Mouse (Mus musculus): ENCODE measurements at regions not wholly inside any gene's neighbourhood (a gene's known extent, or its start where the extent isn't known, plus 50 kb on each side); places are given as distances from the start of the nearest gene placed in this dataset.
A peak's percentile ranks its signal among the peaks of the same experiment; 100 is the strongest.

DNA sequence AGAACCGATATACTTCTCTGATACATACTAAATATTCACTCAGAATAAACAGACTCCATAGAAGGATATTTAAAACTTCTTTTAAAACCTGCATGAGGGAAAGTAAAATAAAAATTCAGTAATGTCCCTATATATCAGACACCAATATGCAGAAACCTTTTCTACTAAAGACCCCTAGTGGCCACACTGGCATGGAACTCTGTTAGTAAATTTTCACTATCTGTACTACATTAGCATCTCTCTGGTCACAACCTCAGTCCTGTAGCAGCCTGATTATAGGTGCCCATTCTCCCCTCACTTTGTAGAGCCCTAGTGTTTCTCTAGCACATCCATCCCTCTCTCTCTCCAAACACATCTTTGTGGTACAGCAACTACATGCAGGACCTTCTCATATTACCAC lies 970.3 kb downstream of the Cdh11 start:
- no peak for ATAC-seq
- Histone ChIP-seq H3K4me2 (ENCODE audit: low read length) (no peak overlapping the region), H3K4me1 (replicated peaks; ENCODE audit: control insufficient read depth, insufficient read depth, low read length) (no peaks in the 10 kb centered on the region), H3K27ac (ENCODE audit: low read length) (no peak overlapping the region), H3K9ac (replicated peaks; ENCODE audit: low read depth, low read length) (no peak overlapping the region), H3K36me3 (ENCODE audit: control insufficient read depth, insufficient read depth) (no peaks in the 10 kb centered on the region), H3K27me3 (replicated peaks; ENCODE audit: control insufficient read depth, insufficient read depth, low read length) (no peaks in the 10 kb centered on the region), H3K4me3 (replicated peaks; ENCODE audit: low read length) (no peak overlapping the region), H3K9me3 (ENCODE audit: control insufficient read depth, low read length) (no peaks in the 10 kb centered on the region)
- 98% methylated on average over 1 of the region's 1 CpGs for WGBS

DNA sequence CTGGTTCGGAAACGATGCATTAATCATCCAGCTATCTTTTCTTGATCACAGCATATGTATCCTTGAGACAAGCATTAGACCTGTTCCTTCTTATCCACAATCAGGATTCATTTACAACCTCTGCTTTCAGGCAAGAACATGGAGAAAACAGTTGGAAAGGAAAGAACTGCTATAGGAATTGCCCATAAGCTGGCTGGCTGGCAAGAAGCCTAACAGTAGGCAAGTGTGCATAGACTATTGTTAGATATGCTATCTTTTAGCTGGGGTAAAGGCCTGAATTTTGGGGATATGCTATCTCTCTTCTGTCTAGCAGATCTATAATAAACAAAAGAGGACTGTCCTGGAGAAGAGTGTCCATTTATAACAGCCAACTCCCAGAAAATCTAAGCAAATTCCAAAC lies 981.9 kb downstream of the Cdh11 start:
- Histone ChIP-seq H3K4me3 (replicated peaks; ENCODE audit: low read length) (no peak overlapping the region), H3K4me1 (replicated peaks; ENCODE audit: control insufficient read depth, insufficient read depth, low read length) (no peaks in the 10 kb centered on the region), H3K27me3 (replicated peaks; ENCODE audit: control insufficient read depth, insufficient read depth, low read length) (no peaks in the 10 kb centered on the region), H3K9ac (replicated peaks; ENCODE audit: low read depth, low read length) (no peak overlapping the region), H3K36me3 (ENCODE audit: control insufficient read depth, insufficient read depth) (no peaks in the 10 kb centered on the region), H3K27ac (ENCODE audit: low read length) (no peak overlapping the region), H3K4me2 (ENCODE audit: low read length) (no peak overlapping the region), H3K9me3 (ENCODE audit: control insufficient read depth, low read length) (no peaks in the 10 kb centered on the region)
- no peak for ATAC-seq
- 79% methylated on average over 2 of the region's 2 CpGs for WGBS

DNA sequence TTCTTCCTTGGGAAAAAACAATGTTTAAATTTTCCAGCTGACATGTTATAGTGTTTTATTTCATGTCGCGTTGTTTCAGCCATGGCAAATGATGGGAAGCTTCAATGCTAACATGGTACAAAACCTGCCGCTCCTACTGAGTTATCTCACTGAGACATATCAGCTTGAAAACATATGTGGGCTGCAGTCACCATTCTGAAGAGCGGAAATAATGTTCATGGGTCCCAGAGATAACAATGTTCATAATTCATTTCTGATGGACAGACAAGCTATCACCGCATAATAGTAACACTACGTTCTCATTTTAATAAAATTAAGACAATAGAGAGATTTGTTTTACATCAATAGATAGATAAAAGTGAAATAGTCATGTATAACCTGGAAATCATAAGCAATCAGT lies 983.3 kb downstream of the Cdh11 start:
- Histone ChIP-seq H3K36me3 (ENCODE audit: control insufficient read depth, insufficient read depth) (no peaks in the 10 kb centered on the region), H3K9me3 (ENCODE audit: control insufficient read depth, low read length) (no peaks in the 10 kb centered on the region), H3K27ac (ENCODE audit: low read length) (no peak overlapping the region), H3K9ac (replicated peaks; ENCODE audit: low read depth, low read length) (no peak overlapping the region), H3K4me1 (replicated peaks; ENCODE audit: control insufficient read depth, insufficient read depth, low read length) (no peaks in the 10 kb centered on the region), H3K27me3 (replicated peaks; ENCODE audit: control insufficient read depth, insufficient read depth, low read length) (no peaks in the 10 kb centered on the region), H3K4me2 (ENCODE audit: low read length) (no peak overlapping the region), H3K4me3 (replicated peaks; ENCODE audit: low read length) (no peak overlapping the region)
- 94% methylated on average over 6 of the region's 6 CpGs for WGBS
- ATAC-seq = no peak

DNA sequence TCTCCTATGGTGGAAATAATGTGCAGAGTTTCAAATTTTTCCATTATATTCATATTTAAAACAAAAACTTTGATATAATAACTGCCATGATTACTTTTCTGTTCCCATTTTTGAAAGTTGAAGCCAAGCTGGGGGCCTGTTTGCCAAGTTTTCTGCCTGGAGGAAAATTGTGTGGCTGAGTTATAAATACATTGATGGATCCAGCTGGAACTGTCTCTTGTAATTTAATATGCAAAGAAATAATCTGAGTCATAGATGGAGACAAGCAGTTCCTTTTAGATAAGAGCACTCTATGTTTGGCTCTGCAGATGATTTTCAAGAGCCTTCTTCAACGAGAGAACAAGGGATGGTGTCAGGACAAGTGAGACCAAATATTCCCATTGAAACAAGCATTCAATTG lies 994.7 kb downstream of the Cdh11 start:
- ATAC-seq = no peak
- Histone ChIP-seq H3K9ac (replicated peaks; ENCODE audit: low read depth, low read length) (no peak overlapping the region), H3K9me3 (ENCODE audit: control insufficient read depth, low read length) (no peaks in the 10 kb centered on the region), H3K36me3 (ENCODE audit: control insufficient read depth, insufficient read depth) (no peaks in the 10 kb centered on the region), H3K27me3 (replicated peaks; ENCODE audit: control insufficient read depth, insufficient read depth, low read length) (no peaks in the 10 kb centered on the region), H3K4me3 (replicated peaks; ENCODE audit: low read length) (no peak overlapping the region), H3K27ac (ENCODE audit: low read length) (no peak overlapping the region), H3K4me1 (replicated peaks; ENCODE audit: control insufficient read depth, insufficient read depth, low read length) (no peaks in the 10 kb centered on the region), H3K4me2 (ENCODE audit: low read length) (no peak overlapping the region)
- 73% methylated on average over 1 of the region's 1 CpGs for WGBS

DNA sequence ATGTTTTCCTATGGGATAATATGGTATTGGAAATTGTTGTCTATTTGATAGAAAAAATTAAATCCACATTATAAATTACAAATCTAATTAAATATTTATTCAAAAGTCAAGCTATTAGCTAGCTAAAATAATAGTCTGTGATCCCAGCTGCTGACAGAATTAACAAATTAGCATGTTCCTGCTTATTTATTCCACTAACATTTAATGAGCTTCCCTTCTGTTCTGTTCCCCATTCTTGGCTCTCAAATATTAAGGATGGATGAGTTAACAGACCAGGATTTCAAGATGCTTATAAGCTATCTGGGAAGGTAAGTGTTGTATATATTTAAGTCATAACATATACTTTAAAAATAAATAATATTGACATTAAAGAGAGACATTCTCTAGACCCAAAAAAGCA lies 998.6 kb downstream of the Cdh11 start:
- H3K36me3 ChIP-seq (ENCODE audit: control insufficient read depth, insufficient read depth) = no peaks in the 10 kb centered on the region
- no peak overlapping the region for H3K9ac ChIP-seq (replicated peaks; ENCODE audit: low read depth, low read length)
- no peak overlapping the region for H3K27ac ChIP-seq (ENCODE audit: low read length)
- H3K27me3 ChIP-seq (replicated peaks; ENCODE audit: control insufficient read depth, insufficient read depth, low read length) = no peaks in the 10 kb centered on the region
- no peak overlapping the region for H3K4me3 ChIP-seq (replicated peaks; ENCODE audit: low read length)
- H3K4me1 ChIP-seq (replicated peaks; ENCODE audit: control insufficient read depth, insufficient read depth, low read length) = no peaks in the 10 kb centered on the region
- no peak for ATAC-seq
- no peaks in the 10 kb centered on the region for H3K9me3 ChIP-seq (ENCODE audit: control insufficient read depth, low read length)
- H3K4me2 ChIP-seq (ENCODE audit: low read length) = no peak overlapping the region

DNA sequence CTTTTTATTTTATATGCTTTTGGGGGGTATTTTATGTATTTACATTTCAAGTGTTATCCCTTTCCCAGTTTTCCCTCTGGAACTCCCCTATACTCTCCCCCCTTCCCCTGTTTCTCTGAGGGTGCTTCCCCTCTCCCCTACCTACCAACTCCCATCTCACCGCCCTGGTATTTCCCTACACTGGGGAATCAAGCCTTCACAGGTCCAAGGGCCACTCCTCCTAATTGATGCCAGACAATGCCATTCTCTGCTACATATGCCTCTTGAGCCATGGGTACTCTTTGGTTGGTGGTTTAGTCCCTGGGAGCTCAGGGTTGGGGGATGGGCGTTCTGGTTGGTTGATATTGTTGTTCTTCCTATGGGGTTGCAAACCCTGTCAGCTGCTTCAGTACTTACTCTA lies 1002.9 kb downstream of the Cdh11 start:
- WGBS = 75% methylated on average over 2 of the region's 2 CpGs
- no peaks in the 10 kb centered on the region for H3K27me3 ChIP-seq (replicated peaks; ENCODE audit: control insufficient read depth, insufficient read depth, low read length)
- no peaks in the 10 kb centered on the region for H3K36me3 ChIP-seq (ENCODE audit: control insufficient read depth, insufficient read depth)

DNA sequence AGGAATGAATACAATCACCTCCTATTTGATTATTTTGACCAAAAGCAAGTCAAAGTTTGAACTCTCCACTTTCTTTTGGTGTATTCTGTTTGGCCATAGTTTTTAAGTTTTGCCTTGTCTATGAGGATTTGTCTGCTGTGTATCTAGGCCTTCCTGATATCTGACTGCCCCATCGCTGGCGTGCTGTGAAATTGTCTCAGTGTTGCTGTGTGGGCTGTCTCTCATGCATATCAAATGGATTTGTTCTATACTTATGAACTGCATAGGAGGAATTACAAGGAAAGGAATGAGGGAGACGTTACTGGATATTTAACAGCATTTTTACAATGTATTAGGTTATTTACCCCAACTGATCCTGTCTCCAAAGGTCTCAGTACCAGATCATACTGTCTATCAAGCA lies 1003.5 kb downstream of the Cdh11 start:
- Histone ChIP-seq H3K9ac (replicated peaks; ENCODE audit: low read depth, low read length) (no peak overlapping the region), H3K4me2 (ENCODE audit: low read length) (no peak overlapping the region), H3K27me3 (replicated peaks; ENCODE audit: control insufficient read depth, insufficient read depth, low read length) (no peaks in the 10 kb centered on the region), H3K4me3 (replicated peaks; ENCODE audit: low read length) (no peak overlapping the region), H3K27ac (ENCODE audit: low read length) (no peak overlapping the region), H3K9me3 (ENCODE audit: control insufficient read depth, low read length) (no peaks in the 10 kb centered on the region), H3K36me3 (ENCODE audit: control insufficient read depth, insufficient read depth) (no peaks in the 10 kb centered on the region), H3K4me1 (replicated peaks; ENCODE audit: control insufficient read depth, insufficient read depth, low read length) (no peaks in the 10 kb centered on the region)
- no peak for ATAC-seq
- 87% methylated on average over 3 of the region's 3 CpGs for WGBS

More for the DNA sequence above, 1002.9 kb downstream of the Cdh11 start:
- no peak for ATAC-seq
- no peaks in the 10 kb centered on the region for H3K9me3 ChIP-seq (ENCODE audit: control insufficient read depth, low read length)
- H3K4me2 ChIP-seq (ENCODE audit: low read length) = no peak overlapping the region
- H3K9ac ChIP-seq (replicated peaks; ENCODE audit: low read depth, low read length) = no peak overlapping the region
- no peaks in the 10 kb centered on the region for H3K4me1 ChIP-seq (replicated peaks; ENCODE audit: control insufficient read depth, insufficient read depth, low read length)
- no peak overlapping the region for H3K4me3 ChIP-seq (replicated peaks; ENCODE audit: low read length)
- H3K27ac ChIP-seq (ENCODE audit: low read length) = no peak overlapping the region

DNA sequence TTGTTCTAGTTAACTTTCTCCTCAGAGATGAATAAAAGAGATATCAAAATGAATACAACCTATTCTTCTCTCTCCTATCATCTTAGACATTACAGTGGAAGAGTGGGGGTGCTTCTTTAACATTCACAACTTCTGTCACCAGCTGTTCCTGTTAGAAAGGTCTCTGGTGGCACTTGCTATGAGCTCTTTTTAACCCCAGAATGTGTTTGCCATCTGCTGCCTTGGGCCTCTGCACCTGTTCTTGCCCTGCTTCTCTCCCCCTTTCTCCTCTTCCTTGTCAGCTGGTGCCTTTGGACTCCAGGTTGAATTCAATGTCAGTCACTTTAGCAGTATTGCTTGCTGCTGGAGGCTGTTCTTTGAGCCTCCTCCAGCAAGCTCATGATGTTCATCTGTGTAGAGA lies 1005.5 kb downstream of the Cdh11 start:
- Histone ChIP-seq H3K9ac (replicated peaks; ENCODE audit: low read depth, low read length) (no peak overlapping the region), H3K4me3 (replicated peaks; ENCODE audit: low read length) (no peak overlapping the region), H3K4me1 (replicated peaks; ENCODE audit: control insufficient read depth, insufficient read depth, low read length) (no peaks in the 10 kb centered on the region), H3K36me3 (ENCODE audit: control insufficient read depth, insufficient read depth) (no peaks in the 10 kb centered on the region), H3K27me3 (replicated peaks; ENCODE audit: control insufficient read depth, insufficient read depth, low read length) (no peaks in the 10 kb centered on the region), H3K27ac (ENCODE audit: low read length) (no peak overlapping the region), H3K9me3 (ENCODE audit: control insufficient read depth, low read length) (no peaks in the 10 kb centered on the region), H3K4me2 (ENCODE audit: low read length) (no peak overlapping the region)
- 0 out of 2 replicates have a peak, but pooled peaks have one; percentile 43 for ATAC-seq

DNA sequence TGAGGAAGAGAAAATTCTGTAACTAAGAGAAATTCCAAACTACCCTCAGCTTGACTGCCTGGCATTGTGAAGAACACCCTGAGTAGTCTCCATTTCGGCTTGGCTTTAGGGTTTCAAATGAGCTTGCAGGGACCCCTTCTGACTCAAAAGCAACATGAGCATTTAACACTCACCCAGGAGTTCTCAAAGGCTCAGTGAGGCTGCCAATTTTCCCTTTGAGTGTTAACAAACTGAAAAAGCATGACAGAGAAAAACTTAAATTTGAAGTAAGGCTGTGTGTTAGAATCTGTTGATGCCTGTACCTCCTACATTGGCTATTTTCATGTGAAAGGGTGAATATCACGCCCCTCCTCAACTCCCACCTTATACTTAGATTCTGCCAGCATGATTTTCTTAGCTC lies 1017.9 kb downstream of the Cdh11 start:
- Histone ChIP-seq H3K27me3 (replicated peaks; ENCODE audit: control insufficient read depth, insufficient read depth, low read length) (no peaks in the 10 kb centered on the region), H3K9me3 (ENCODE audit: control insufficient read depth, low read length) (no peaks in the 10 kb centered on the region), H3K9ac (replicated peaks; ENCODE audit: low read depth, low read length) (no peak overlapping the region), H3K36me3 (ENCODE audit: control insufficient read depth, insufficient read depth) (no peaks in the 10 kb centered on the region), H3K4me1 (replicated peaks; ENCODE audit: control insufficient read depth, insufficient read depth, low read length) (no peaks in the 10 kb centered on the region), H3K27ac (ENCODE audit: low read length) (no peak overlapping the region), H3K4me2 (ENCODE audit: low read length) (no peak overlapping the region), H3K4me3 (replicated peaks; ENCODE audit: low read length) (no peak overlapping the region)
- WGBS = 51% methylated on average over 2 of the region's 2 CpGs
- no peak for ATAC-seq
